Mouse (Mus musculus): ENCODE results near the gene Olfr1378. TPM values are rescaled to one million over a fixed set of nuclear protein-coding genes. Genes with fewer than 3 reads are reported as not detected.

Olfr1378 gene
- total RNA-seq, 2 experiments from 2014 or later: not detected

Other genes with a start within 250 kb of the Olfr1378 start
- 2.2 and 15.8 TPM in 2 replicates for gene Zfp354c, start 138.8 kb upstream of the Olfr1378 start, total RNA-seq (2014; fragmentation: Nextera tagmentation)
- 0.38 and 2.8 TPM in 2 replicates for gene Zfp354c, start 138.8 kb upstream of the Olfr1378 start, total RNA-seq (2017)
- gene Zfp879, start 125.0 kb upstream of the Olfr1378 start, total RNA-seq (2014; fragmentation: Nextera tagmentation): not detected in 2 replicates
- 0.08 and 0.14 TPM in 2 replicates for gene Zfp879, start 125.0 kb upstream of the Olfr1378 start, total RNA-seq (2017)
- not detected in 2 replicates for gene Grm6, start 115.8 kb upstream of the Olfr1378 start, total RNA-seq (2014; fragmentation: Nextera tagmentation)
- gene Grm6, start 115.8 kb upstream of the Olfr1378 start, total RNA-seq (2017): not detected in 2 replicates
- not detected in 2 replicates for gene Zfp454, start 78.9 kb upstream of the Olfr1378 start, total RNA-seq (2014; fragmentation: Nextera tagmentation)
- not detected in 2 replicates for gene Zfp454, start 78.9 kb upstream of the Olfr1378 start, total RNA-seq (2017)
- 4.1 and 9.2 TPM in 2 replicates for gene Zfp2, start 50.4 kb upstream of the Olfr1378 start, total RNA-seq (2014; fragmentation: Nextera tagmentation)
- gene Zfp2, start 50.4 kb upstream of the Olfr1378 start, total RNA-seq (2017): 4.9 and 6.0 TPM in 2 replicates
- not detected in 2 replicates for gene Zfp354b, start 34.9 kb upstream of the Olfr1378 start, total RNA-seq (2014; fragmentation: Nextera tagmentation)
- gene Zfp354b, start 34.9 kb upstream of the Olfr1378 start, total RNA-seq (2017): not detected in 2 replicates
- not detected in 2 replicates for gene 4933414I15Rik, start 22.8 kb upstream of the Olfr1378 start, total RNA-seq (2014; fragmentation: Nextera tagmentation)
- gene 4933414I15Rik, start 22.8 kb upstream of the Olfr1378 start, total RNA-seq (2017): not detected in 2 replicates
- gene Prop1, start 12.8 kb upstream of the Olfr1378 start, total RNA-seq (2014; fragmentation: Nextera tagmentation): not detected in 2 replicates
- gene Prop1, start 12.8 kb upstream of the Olfr1378 start, total RNA-seq (2017): not detected in 2 replicates
- not detected in 2 replicates for gene Olfr1377, start 15.4 kb downstream of the Olfr1378 start, total RNA-seq (2014; fragmentation: Nextera tagmentation)
- not detected in 2 replicates for gene Olfr1377, start 15.4 kb downstream of the Olfr1378 start, total RNA-seq (2017)
- not detected in 2 replicates for gene Olfr51, start 37.1 kb downstream of the Olfr1378 start, total RNA-seq (2014; fragmentation: Nextera tagmentation)
- not detected in 2 replicates for gene Olfr51, start 37.1 kb downstream of the Olfr1378 start, total RNA-seq (2017)
- gene Olfr54, start 47.7 kb downstream of the Olfr1378 start, total RNA-seq (2014; fragmentation: Nextera tagmentation): not detected in 2 replicates
- gene Olfr54, start 47.7 kb downstream of the Olfr1378 start, total RNA-seq (2017): not detected in 2 replicates
- gene Olfr1375, start 81.6 kb downstream of the Olfr1378 start, total RNA-seq (2014; fragmentation: Nextera tagmentation): not detected in 2 replicates
- not detected in 2 replicates for gene Olfr1375, start 81.6 kb downstream of the Olfr1378 start, total RNA-seq (2017)
- gene Zfp354a, start 92.7 kb downstream of the Olfr1378 start, total RNA-seq (2014; fragmentation: Nextera tagmentation): not detected in 2 replicates
- gene Zfp354a, start 92.7 kb downstream of the Olfr1378 start, total RNA-seq (2017): not detected in 2 replicates